Mouse (Mus musculus) layer of hippocampus, postnatal 14 days (tissue): ENCODE measurements around the gene Zfp131. TPM values are rescaled to one million over a fixed set of nuclear protein-coding genes. Genes with fewer than 3 reads are reported as not detected.

Experiments
- total RNA-seq, 2 experiments: library from RNA; stranded (reverse); gene quantifications; 2 replicates each; pipeline ENCODE4 v1.2.3; 2021

Gene Zfp131
- total RNA-seq, 2 experiments from 2014 or later: 40.3 to 41.1 TPM

Other genes with a start within 250 kb of the Zfp131 start
- gene Ccl28, start 167.1 kb downstream of the Zfp131 start, total RNA-seq: 1 to 10 TPM; 1.3 to 1.5 TPM
- 100 to 1,000 TPM; 424 to 503 TPM for gene Hmgcs1, start 100.5 kb downstream of the Zfp131 start, total RNA-seq
- 10 to 100 TPM; 12.5 to 13.5 TPM for gene Nim1k, start 35.0 kb downstream of the Zfp131 start, total RNA-seq
- gene AF067063, start 39.3 kb upstream of the Zfp131 start, total RNA-seq: not detected
- not detected for gene D13Ertd608e, start 45.1 kb upstream of the Zfp131 start, total RNA-seq
- not detected for gene Tcstv1, start 103.9 kb upstream of the Zfp131 start, total RNA-seq
- not detected for gene Gm21761, start 138.4 kb upstream of the Zfp131 start, total RNA-seq
- gene B020031M17Rik, start 159.9 kb upstream of the Zfp131 start, total RNA-seq: not detected
- gene Gm36079, start 236.1 kb upstream of the Zfp131 start, total RNA-seq: not detected